Mouse (Mus musculus) ES-E14 (cell line): ENCODE measurements around the gene S1pr5. TPM values are rescaled to one million over a fixed set of nuclear protein-coding genes. Genes with fewer than 3 reads are reported as not detected.
A peak's percentile ranks its signal among the peaks of the same experiment; 100 is the strongest.
"Not testable (repeated sequence)": the region's sequence is repeated elsewhere in the genome, so short reads cannot be mapped to it uniquely, and the experiment has no call there.

Experiments
- DNase-seq: peaks from one replicate; pipeline ENCODE4 v3.0.0-alpha.2; 2013; ENCODE audit warnings: low read depth, low spot score
- H3K27ac ChIP-seq: 2 replicates; pipeline ENCODE4 v1.5.1; 2012; ENCODE audit warnings: low read depth, mild to moderate bottlenecking, low read length, moderate library complexity, mixed read lengths; ENCODE audit not compliant: poor library complexity, insufficient read depth, severe bottlenecking
- H3K36me3 ChIP-seq: 2 replicates; pipeline ENCODE4 v1.6.1; 2012; ENCODE audit warnings: mild to moderate bottlenecking, low read length, moderate library complexity, mixed read lengths; ENCODE audit not compliant: control insufficient read depth, poor library complexity, insufficient read depth, severe bottlenecking
- H3K4me1 ChIP-seq, 2 experiments: fragments of 150-350 bp in 1 of 2; sonication (generic) in 1 of 2; 2 replicates each; pipeline ENCODE4 v1.6.1; 2012; ENCODE audit warnings: low read length in 2 of 2, mild to moderate bottlenecking in 1 of 2, mixed read lengths in 1 of 2; ENCODE audit not compliant: control insufficient read depth in 2 of 2, insufficient read depth in 2 of 2, poor library complexity in 1 of 2
- H3K4me3 ChIP-seq, 2 experiments: fragments of 150-350 bp in 1 of 2; sonication (generic) in 1 of 2; 2 replicates each; pipeline ENCODE4 v1.5.1; 2012; ENCODE audit warnings: low read length in 2 of 2, low read depth in 1 of 2, mild to moderate bottlenecking in 1 of 2, mixed read lengths in 1 of 2; ENCODE audit not compliant: insufficient read depth in 1 of 2, poor library complexity in 1 of 2, severe bottlenecking in 1 of 2
- H3K9ac ChIP-seq: 2 replicates; pipeline ENCODE4 v1.6.1; 2012; ENCODE audit warnings: low read depth, mild to moderate bottlenecking, low read length, mixed read lengths; ENCODE audit not compliant: poor library complexity, insufficient read depth, severe bottlenecking
- H3K9me3 ChIP-seq: fragments of 150-350 bp; sonication (generic); 2 replicates; pipeline ENCODE4 v1.6.1; 2012; ENCODE audit warnings: low read depth, mild to moderate bottlenecking, low read length; ENCODE audit not compliant: control insufficient read depth, insufficient read depth
- CHD2 ChIP-seq: IDR thresholded peaks from 2 replicates; pipeline ENCODE4 v1.6.1; 2014; ENCODE audit warnings: mild to moderate bottlenecking, low read depth, low read length, inconsistent platforms
- HCFC1 ChIP-seq: IDR thresholded peaks from 2 replicates; pipeline ENCODE4 v1.6.1; 2012; ENCODE audit warnings: low read length, inconsistent platforms, borderline replicate concordance; ENCODE audit not compliant: insufficient read depth
- MAFK ChIP-seq: IDR thresholded peaks from 2 replicates; pipeline ENCODE4 v1.6.1; 2014; ENCODE audit warnings: mild to moderate bottlenecking, low read depth, low read length, inconsistent platforms; ENCODE audit not compliant: insufficient read depth
- ZC3H11A ChIP-seq: IDR thresholded peaks from 2 replicates; pipeline ENCODE4 v1.6.1; 2012; ENCODE audit warnings: low read depth, mild to moderate bottlenecking, inconsistent platforms, low read length, borderline replicate concordance
- ZNF384 ChIP-seq: IDR thresholded peaks from 2 replicates; pipeline ENCODE4 v1.6.1; 2012; ENCODE audit warnings: low read depth, low read length, inconsistent platforms
- in situ Hi-C, 2 experiments: fragments of 600-800 bp; cut with MboI; formaldehyde crosslinking; loops; one replicate each; pipeline ENCODE4 v1.15.1; 2025; ENCODE audit warnings: low sequenced_read_pairs in 2 of 2, inconsistent platforms in 1 of 2; ENCODE audit not compliant: unreplicated experiment in 2 of 2
- total RNA-seq: library from RNA; depleted of rRNA; stranded (reverse); fragments of 300-350 nt; gene quantifications from 2 replicates; pipeline ENCODE4 v1.2.3, GENCODE M21; 2012; rRNA removed

Gene S1pr5
- total RNA-seq: 0.27 and 0.53 TPM in 2 replicates

- H3K27ac ChIP-seq: no peak within 1 kb of the TSS
- no peak for TF ChIP-seq HCFC1
- no peak for TF ChIP-seq CHD2
- TF ChIP-seq ZNF384: no peak
- no peak for TF ChIP-seq MAFK
- TF ChIP-seq ZC3H11A: no peak
- no peaks in the 10 kb centered on the region for H3K9me3 ChIP-seq
- in situ Hi-C loops: no loop called here
- H3K4me3 ChIP-seq: peak within 1 kb of the TSS; percentile 58
- no peaks in the 10 kb centered on the region for H3K36me3 ChIP-seq
- peaks cover 2 to 9% of the 10 kb centered on the region in 2 experiments; a peak in 3 of 4 replicates for H3K4me1 ChIP-seq
- H3K9ac ChIP-seq: peak within 1 kb of the TSS; percentile 10; the same call in 1 of the 2 replicates
- DNase-seq: no peak
Observed at GRCm38 (mm10) chr9:21248326-21248725, at the start of gene S1pr5. Gene S1pr5 (minus strand): TSS chr9:21248443.

- TF ChIP-seq HCFC1 (no peak), CHD2 (no peak), MAFK (no peak), ZNF384 (0 out of 2 replicates have a peak, but pooled peaks have one; percentile 24), ZC3H11A (no peak)
- no peak for DNase-seq
- H3K9ac ChIP-seq: no peak overlapping the region; the same call in 1 of the 2 replicates
- 0 out of 2 replicates have a peak, but pooled peaks cover 3% of the 10 kb centered on the region for H3K36me3 ChIP-seq
- in situ Hi-C loops: no loop called here
- peaks cover 2 to 4% of the 10 kb centered on the region in 2 experiments; a peak in 2 of 4 replicates for H3K4me1 ChIP-seq
- no peaks in the 10 kb centered on the region for H3K9me3 ChIP-seq
- H3K4me3 ChIP-seq: peak overlapping the region in 1 of 2 experiments; percentile 71; a peak in 2 of 4 replicates
- H3K27ac ChIP-seq: no peak overlapping the region
Observed at GRCm38 (mm10) chr9:21292271-21292670, 44.0 kb upstream of the S1pr5 start.

GRCm38 (mm10) chr9:21291868-21292267, 43.6 kb upstream of the S1pr5 start:
- Histone ChIP-seq H3K9ac (peak overlapping the region; percentile 70), H3K27ac (peak overlapping the region; percentile 46), H3K4me3 (peak overlapping the region; percentile 54 to 71)
- in situ Hi-C loops, H3K36me3 ChIP-seq, DNase-seq, H3K9me3 ChIP-seq, H3K4me1 ChIP-seq: not testable (repeated sequence)

GRCm38 (mm10) chr9:21291022-21291787, 43.0 kb upstream of the S1pr5 start, which contains the start of gene Cdkn2d:
Gene Cdkn2d (minus strand): TSS chr9:21291407.
- peaks cover 2 to 9% of the 10 kb centered on the region in 2 experiments; a peak in 2 of 4 replicates for H3K4me1 ChIP-seq

More at GRCm38 (mm10) chr9:21291022-21291787, 43.0 kb upstream of the S1pr5 start, which contains the start of gene Cdkn2d:
- peak; percentile 87 for TF ChIP-seq ZNF384
- TF ChIP-seq HCFC1: peak; percentile 61; the same call in 1 of the 2 replicates
- TF ChIP-seq CHD2: peak; percentile 69; the same call in 1 of the 2 replicates
- TF ChIP-seq ZC3H11A: no peak
- in situ Hi-C loops: no loop called here
- H3K9me3 ChIP-seq: no peaks in the 10 kb centered on the region
- peak within 1 kb of the TSS; percentile 80 to 99 for H3K4me3 ChIP-seq
- peak; percentile 100 for DNase-seq
- peak within 1 kb of the TSS; percentile 76 for H3K9ac ChIP-seq
- peak within 1 kb of the TSS; percentile 46 for H3K27ac ChIP-seq
- H3K36me3 ChIP-seq: no peaks in the 10 kb centered on the region
